Mouse (Mus musculus) kidney, embryonic 15.5 days (tissue): Measurements from ENCODE around the gene Ctrl. TPM values are rescaled to one million over a fixed set of nuclear protein-coding genes. Genes with fewer than 3 reads are reported as not detected.
"Not testable (repeated sequence)": the region's sequence is repeated elsewhere in the genome, so short reads cannot be mapped to it uniquely, and the experiment has no call there.

Source experiments
- ATAC-seq: fragments of 200-750 bp; cut with Nextera tagmentation; replicated peaks from 2 replicates; pipeline ENCODE4 v1.8.0; 2017; ENCODE audit warnings: moderate TSS enrichment; ENCODE audit not compliant: low FRiP score
- H3K27ac ChIP-seq: fragments of 300-500 bp; sonication (generic); 2 replicates; pipeline ENCODE4 v1.5.1; 2015; ENCODE audit warnings: mild to moderate bottlenecking, inconsistent platforms
- H3K27me3 ChIP-seq: fragments of 300-500 bp; sonication (generic); 2 replicates; pipeline ENCODE4 v1.6.1; 2015; ENCODE audit warnings: inconsistent platforms
- H3K36me3 ChIP-seq: fragments of 300-500 bp; sonication (generic); 2 replicates; pipeline ENCODE4 v1.6.1; 2015; ENCODE audit warnings: inconsistent platforms
- H3K4me1 ChIP-seq: fragments of 300-500 bp; sonication (generic); 2 replicates; pipeline ENCODE4 v1.6.1; 2015; ENCODE audit warnings: inconsistent platforms
- H3K4me2 ChIP-seq: fragments of 300-500 bp; sonication (generic); 2 replicates; pipeline ENCODE4 v1.6.1; 2015; ENCODE audit warnings: moderate library complexity, mild to moderate bottlenecking, inconsistent platforms
- H3K4me3 ChIP-seq: fragments of 300-500 bp; sonication (generic); replicated peaks from 2 replicates; pipeline ENCODE4 v1.5.1; 2015; ENCODE audit warnings: mild to moderate bottlenecking, inconsistent platforms
- H3K9ac ChIP-seq: fragments of 300-500 bp; sonication (generic); 2 replicates; pipeline ENCODE4 v1.6.1; 2015; ENCODE audit warnings: mild to moderate bottlenecking, inconsistent platforms
- H3K9me3 ChIP-seq: fragments of 300-500 bp; sonication (generic); replicated peaks from 2 replicates; pipeline ENCODE4 v1.6.1; 2016; ENCODE audit warnings: inconsistent platforms
- WGBS: fragments of 180-500 bp; shearing (Covaris S2); methylation state at CpG from one replicate; pipeline ENCODE4 v1.1.7; 2015; ENCODE audit warnings: mixed read lengths; 5-methylcytosine and 5-hydroxymethylcytosine counted together
- polyA plus RNA-seq: library from polyadenylated mRNA; unstranded; fragments of >200 nt; fragmentation: Nextera tagmentation; extraction: Ambion mirVana; gene quantifications from 2 replicates; pipeline ENCODE4 v1.2.1, GENCODE M21; 2015

Gene Ctrl
- polyA plus RNA-seq = 1.2 and 1.7 TPM in 2 replicates

GRCm38 (mm10) chr8:105933762-105934161, at the start of gene Ctrl:
Gene Ctrl (minus strand): TSS chr8:105933862.
- H3K36me3 ChIP-seq = peaks cover 39% of the 10 kb centered on the region
- H3K9ac ChIP-seq = no peak within 1 kb of the TSS
- no peak for ATAC-seq
- H3K4me3 ChIP-seq = no peak within 1 kb of the TSS
- peaks cover 22% of the 10 kb centered on the region for H3K4me1 ChIP-seq
- no peak within 1 kb of the TSS for H3K27ac ChIP-seq
- 97% methylated on average over 2 of the region's 2 CpGs for WGBS
- H3K4me2 ChIP-seq = no peak within 1 kb of the TSS
- H3K9me3 ChIP-seq = no peaks in the 10 kb centered on the region
- H3K27me3 ChIP-seq = no peaks in the 10 kb centered on the region

- not testable (repeated sequence) for H3K27ac ChIP-seq, H3K9me3 ChIP-seq, H3K36me3 ChIP-seq, H3K4me3 ChIP-seq, H3K4me1 ChIP-seq, H3K27me3 ChIP-seq, ATAC-seq, H3K4me2 ChIP-seq, H3K9ac ChIP-seq
- 79% methylated on average over 11 of the region's 11 CpGs for WGBS
Observed at GRCm38 (mm10) chr8:105983406-105983805, 49.7 kb upstream of the Ctrl start.

- no peaks in the 10 kb centered on the region for H3K27me3 ChIP-seq
- 91% methylated on average over 1 of the region's 1 CpGs for WGBS
- H3K9ac ChIP-seq = no peak overlapping the region
- no peak overlapping the region for H3K4me2 ChIP-seq
- H3K27ac ChIP-seq = no peak overlapping the region
- no peaks in the 10 kb centered on the region for H3K36me3 ChIP-seq
- ATAC-seq = no peak
- no peaks in the 10 kb centered on the region for H3K4me1 ChIP-seq
- H3K9me3 ChIP-seq = no peaks in the 10 kb centered on the region
- no peak overlapping the region for H3K4me3 ChIP-seq
Observed at GRCm38 (mm10) chr8:105981146-105981545, 47.5 kb upstream of the Ctrl start.

GRCm38 (mm10) chr8:105979325-105979724, 45.7 kb upstream of the Ctrl start, which contains the start of gene Dpep3:
Gene Dpep3 (minus strand): TSS chr8:105979429.
- 94% methylated on average over 15 of the region's 15 CpGs for WGBS
- Histone ChIP-seq H3K9ac (no peak within 1 kb of the TSS), H3K9me3 (no peaks in the 10 kb centered on the region), H3K4me1 (no peaks in the 10 kb centered on the region), H3K27me3 (no peaks in the 10 kb centered on the region), H3K27ac (no peak within 1 kb of the TSS), H3K36me3 (no peaks in the 10 kb centered on the region), H3K4me3 (no peak within 1 kb of the TSS), H3K4me2 (no peak within 1 kb of the TSS)
- no peak for ATAC-seq

- no peak overlapping the region for H3K27ac ChIP-seq
- WGBS = 66% methylated on average over 7 of the region's 7 CpGs
- no peak for ATAC-seq
- no peak overlapping the region for H3K4me2 ChIP-seq
- H3K4me3 ChIP-seq = no peak overlapping the region
- H3K9me3 ChIP-seq = no peaks in the 10 kb centered on the region
- no peaks in the 10 kb centered on the region for H3K36me3 ChIP-seq
- H3K4me1 ChIP-seq = no peaks in the 10 kb centered on the region
- no peaks in the 10 kb centered on the region for H3K27me3 ChIP-seq
- no peak overlapping the region for H3K9ac ChIP-seq
Observed at GRCm38 (mm10) chr8:105975363-105975762, 41.7 kb upstream of the Ctrl start.

- Histone ChIP-seq H3K9me3 (no peaks in the 10 kb centered on the region), H3K4me2 (no peak overlapping the region), H3K27me3 (no peaks in the 10 kb centered on the region), H3K4me1 (peaks cover 12% of the 10 kb centered on the region), H3K36me3 (no peaks in the 10 kb centered on the region), H3K27ac (no peak overlapping the region), H3K4me3 (no peak overlapping the region), H3K9ac (no peak overlapping the region)
- ATAC-seq = no peak
- 76% methylated on average over 8 of the region's 8 CpGs for WGBS
Observed at GRCm38 (mm10) chr8:105971019-105971720, 37.5 kb upstream of the Ctrl start.

- peaks cover 25% of the 10 kb centered on the region for H3K4me1 ChIP-seq
- no peaks in the 10 kb centered on the region for H3K9me3 ChIP-seq
- H3K27me3 ChIP-seq = no peaks in the 10 kb centered on the region
- 74% methylated on average over 1 of the region's 1 CpGs for WGBS
- no peak overlapping the region for H3K9ac ChIP-seq
- no peak overlapping the region for H3K4me2 ChIP-seq
- H3K27ac ChIP-seq = no peak overlapping the region
- H3K4me3 ChIP-seq = no peak overlapping the region
- no peaks in the 10 kb centered on the region for H3K36me3 ChIP-seq
- ATAC-seq = no peak
Observed at GRCm38 (mm10) chr8:105969367-105969766, 35.7 kb upstream of the Ctrl start.

GRCm38 (mm10) chr8:105966692-105967311, 33.1 kb upstream of the Ctrl start:
- H3K36me3 ChIP-seq = no peaks in the 10 kb centered on the region
- H3K27ac ChIP-seq = peak overlapping the region; percentile 93
- ATAC-seq = peak; percentile 49
- H3K9me3 ChIP-seq = no peaks in the 10 kb centered on the region
- H3K4me2 ChIP-seq = peak overlapping the region; percentile 84
- WGBS = 7% methylated on average over 19 of the region's 19 CpGs
- peak overlapping the region; percentile 89 for H3K4me3 ChIP-seq
- no peak overlapping the region for H3K9ac ChIP-seq
- peaks cover 30% of the 10 kb centered on the region for H3K4me1 ChIP-seq
- H3K27me3 ChIP-seq = no peaks in the 10 kb centered on the region

- peak within 1 kb of the TSS; percentile 89 for H3K4me3 ChIP-seq
- H3K27ac ChIP-seq = peak within 1 kb of the TSS; percentile 93
- no peaks in the 10 kb centered on the region for H3K36me3 ChIP-seq
- H3K9me3 ChIP-seq = no peaks in the 10 kb centered on the region
- peak within 1 kb of the TSS; percentile 82 for H3K9ac ChIP-seq
- WGBS = under 1% methylated on average over 47 of the region's 47 CpGs
- ATAC-seq = peak; percentile 94
- H3K27me3 ChIP-seq = no peaks in the 10 kb centered on the region
- H3K4me2 ChIP-seq = peak within 1 kb of the TSS; percentile 84
- H3K4me1 ChIP-seq = peaks cover 34% of the 10 kb centered on the region
Observed at GRCm38 (mm10) chr8:105965905-105966341, 32.3 kb upstream of the Ctrl start, which contains the start of gene Slc12a4. Gene Slc12a4 (minus strand): TSS chr8:105966097.

GRCm38 (mm10) chr8:105965266-105965904, 31.7 kb upstream of the Ctrl start:
- Histone ChIP-seq H3K9ac (peak overlapping the region; percentile 82), H3K9me3 (no peaks in the 10 kb centered on the region), H3K4me2 (peak overlapping the region; percentile 84), H3K4me1 (peaks cover 34% of the 10 kb centered on the region), H3K27ac (peak overlapping the region; percentile 93), H3K36me3 (no peaks in the 10 kb centered on the region), H3K4me3 (peak overlapping the region; percentile 89), H3K27me3 (no peaks in the 10 kb centered on the region)
- peak; percentile 71 for ATAC-seq
- WGBS = under 1% methylated on average over 40 of the region's 40 CpGs

- 0 out of 2 replicates have a peak, but pooled peaks cover 5% of the 10 kb centered on the region for H3K36me3 ChIP-seq
- no peaks in the 10 kb centered on the region for H3K27me3 ChIP-seq
- ATAC-seq = no peak
- H3K4me3 ChIP-seq = peak overlapping the region; percentile 89
- peak overlapping the region; percentile 82 for H3K9ac ChIP-seq
- peaks cover 34% of the 10 kb centered on the region for H3K4me1 ChIP-seq
- 56% methylated on average over 12 of the region's 12 CpGs for WGBS
- H3K27ac ChIP-seq = peak overlapping the region; percentile 93
- peak overlapping the region; percentile 84 for H3K4me2 ChIP-seq
- no peaks in the 10 kb centered on the region for H3K9me3 ChIP-seq
Observed at GRCm38 (mm10) chr8:105964506-105965265, 31.0 kb upstream of the Ctrl start.
